Mouse (Mus musculus) granulocyte monocyte progenitor cell, adult 5-6 weeks (primary cell): Measurements from ENCODE around the gene Ccpg1. TPM values are rescaled to one million over a fixed set of nuclear protein-coding genes. Genes with fewer than 3 reads are reported as not detected.

Experiments
- ATAC-seq: replicated peaks from 2 replicates; pipeline ENCODE4 v1.8.0; 2016; ENCODE audit warnings: mild to moderate bottlenecking, moderate TSS enrichment, inconsistent platforms; ENCODE audit not compliant: poor library complexity, severe bottlenecking
- total RNA-seq, 2 experiments: library from RNA; stranded (forward) in 1 of 2; stranded (reverse) in 1 of 2; fragments of 200-712, 200-1000 nt in 1 of 2; fragments of >200 nt in 1 of 2; fragmentation: Nextera tagmentation in 1 of 2; gene quantifications; 2 replicates each; pipeline ENCODE4 v1.2.3; 2014 to 2017

The Ccpg1 gene
- 27.1 and 35.0 TPM in 2 replicates for total RNA-seq (2014; fragmentation: Nextera tagmentation)
- 39.2 and 42.6 TPM in 2 replicates for total RNA-seq (2017)

DNA sequence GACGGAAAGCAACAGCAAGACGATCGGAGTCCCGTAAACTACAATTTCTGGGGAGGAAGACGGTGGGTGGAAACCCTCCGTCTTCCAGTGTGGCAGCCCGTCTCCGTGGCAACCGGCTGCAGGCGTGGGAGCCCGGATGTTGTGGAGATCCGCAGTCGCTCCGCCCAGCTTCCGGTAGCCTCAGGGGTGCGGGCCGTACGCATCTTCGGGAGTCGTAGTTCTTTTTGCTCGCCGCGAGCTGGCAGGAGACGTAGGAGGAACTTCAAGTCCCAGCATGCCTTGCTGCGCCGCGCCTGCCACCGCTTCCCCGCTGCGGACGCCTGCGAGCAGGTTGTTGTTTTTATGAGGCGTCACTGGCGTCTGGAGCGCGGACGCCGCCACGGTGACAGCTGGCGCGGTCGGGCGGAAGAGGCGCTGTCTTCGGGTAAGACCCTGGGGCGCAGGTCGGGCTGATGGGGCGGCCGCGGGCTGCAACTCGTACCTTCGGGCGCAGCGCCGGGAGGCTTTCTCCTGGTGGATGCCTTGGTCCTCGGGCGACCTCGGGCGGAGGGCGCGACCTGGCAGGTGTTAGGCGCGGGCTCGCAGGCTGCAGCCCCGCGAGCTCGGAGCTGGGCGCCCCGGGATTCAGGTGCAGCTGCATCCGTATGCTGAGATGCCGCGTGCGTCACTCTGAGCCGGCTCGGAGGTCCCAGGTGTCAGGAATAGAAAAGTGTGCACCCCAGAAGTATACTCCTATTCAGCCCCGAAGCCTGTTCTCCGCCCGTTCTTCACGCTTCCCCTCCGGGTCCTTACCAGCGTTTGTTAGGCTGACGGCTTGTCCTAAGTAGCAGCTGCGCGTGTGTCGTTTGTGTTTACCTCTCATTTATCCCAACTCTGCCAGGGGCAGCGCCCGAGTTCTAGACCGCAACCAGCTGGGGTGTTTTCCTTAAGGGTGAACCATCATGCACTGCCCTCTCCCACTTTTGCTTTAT lies at the start of gene Ccpg1, which contains the start of gene Ccpg1os:
Ccpg1 (plus strand) TSS at position 180 of the 971 bp plus-strand sequence.
Ccpg1os (minus strand) TSS at position 133 of the 971 bp plus-strand sequence.
- peak; percentile 97 for ATAC-seq

- ATAC-seq, result no peak
These were observed 48.9 kb upstream of the Ccpg1 start for GRCm38 (mm10) chr9:72936301-72936700.

DNA sequence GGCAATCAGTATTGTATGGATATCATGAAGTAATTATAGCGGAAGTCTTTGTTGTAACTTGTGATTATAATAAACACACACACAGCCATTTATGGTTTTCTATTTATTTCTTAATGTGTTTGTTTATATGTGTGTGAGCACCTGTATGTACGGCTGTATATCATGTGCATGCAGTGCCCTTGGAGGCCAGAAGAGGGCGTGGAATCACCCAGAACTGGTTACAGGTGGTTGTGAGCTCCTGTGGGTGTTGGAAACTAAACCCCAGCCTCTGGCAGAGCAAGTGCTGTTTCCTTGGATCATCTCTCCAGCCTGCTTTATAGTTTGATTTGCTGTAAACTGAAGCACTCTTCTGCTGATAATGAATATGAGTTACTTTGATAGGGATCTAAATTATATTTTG lies 41.8 kb upstream of the Ccpg1 start:
- no peak for ATAC-seq

DNA sequence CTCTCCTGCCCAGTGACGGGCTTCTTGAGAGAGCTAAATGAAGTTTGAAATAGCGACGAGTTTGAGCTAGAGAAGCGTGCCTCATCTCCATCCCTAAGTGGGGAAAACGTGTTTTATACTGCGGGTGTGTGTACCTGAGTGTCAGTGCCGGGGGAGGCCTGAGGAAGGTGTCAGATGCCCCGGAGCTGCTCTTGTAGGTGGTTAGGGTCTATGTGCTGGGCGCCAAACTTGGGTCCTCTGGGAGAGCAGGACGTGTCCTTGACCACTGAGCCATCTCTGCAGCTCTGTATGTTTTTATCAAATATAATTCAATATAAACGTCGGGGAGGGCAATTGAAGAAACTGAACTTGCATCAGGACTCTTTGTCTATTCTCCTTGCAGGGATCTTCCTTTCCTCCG lies 40.9 kb upstream of the Ccpg1 start:
- no peak for ATAC-seq

- ATAC-seq, result no peak
These were observed 38.2 kb upstream of the Ccpg1 start for GRCm38 (mm10) chr9:72947010-72947409.

- ATAC-seq, result no peak
These were observed 35.7 kb upstream of the Ccpg1 start for GRCm38 (mm10) chr9:72949572-72949971.

DNA sequence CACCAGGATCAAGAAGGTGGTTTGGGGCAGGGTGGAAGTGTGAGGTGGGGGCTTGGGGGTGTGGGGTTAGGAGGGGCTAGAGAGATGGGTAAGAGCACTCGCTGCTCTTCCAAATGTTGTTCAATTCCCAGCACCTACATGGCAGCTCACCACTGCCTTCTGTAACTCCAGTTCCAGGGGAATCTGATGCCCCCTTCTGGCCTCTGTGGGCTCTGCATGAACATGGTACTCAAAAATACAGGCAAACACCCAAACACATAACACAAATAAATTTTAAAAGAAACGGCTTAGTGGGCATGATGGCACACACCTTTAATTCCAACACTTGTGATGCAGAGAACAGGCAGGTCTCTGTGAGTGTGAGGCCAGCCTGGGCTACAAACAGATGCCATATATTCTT lies 30.5 kb upstream of the Ccpg1 start:
- ATAC-seq, result no peak

DNA sequence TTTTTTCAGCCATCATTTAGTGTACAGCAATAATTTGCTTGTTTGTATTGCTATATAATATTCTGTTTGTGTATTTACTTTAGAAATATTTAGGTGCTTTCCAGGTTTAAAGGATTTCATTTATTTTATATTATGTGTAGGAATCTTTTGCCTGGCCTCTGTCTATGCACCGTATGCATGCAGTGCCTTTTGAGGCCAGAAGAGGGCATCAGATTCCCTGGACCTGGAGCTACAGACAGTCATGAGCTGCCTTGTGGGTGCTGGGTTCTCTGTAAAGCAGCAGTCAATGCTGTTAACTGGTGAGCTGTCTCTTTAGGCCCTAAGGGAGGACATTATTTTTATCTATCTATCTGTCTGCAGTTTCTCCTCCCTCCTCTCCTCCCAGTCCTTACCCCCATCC lies 29.7 kb upstream of the Ccpg1 start:
- peak; percentile 38 for ATAC-seq

DNA sequence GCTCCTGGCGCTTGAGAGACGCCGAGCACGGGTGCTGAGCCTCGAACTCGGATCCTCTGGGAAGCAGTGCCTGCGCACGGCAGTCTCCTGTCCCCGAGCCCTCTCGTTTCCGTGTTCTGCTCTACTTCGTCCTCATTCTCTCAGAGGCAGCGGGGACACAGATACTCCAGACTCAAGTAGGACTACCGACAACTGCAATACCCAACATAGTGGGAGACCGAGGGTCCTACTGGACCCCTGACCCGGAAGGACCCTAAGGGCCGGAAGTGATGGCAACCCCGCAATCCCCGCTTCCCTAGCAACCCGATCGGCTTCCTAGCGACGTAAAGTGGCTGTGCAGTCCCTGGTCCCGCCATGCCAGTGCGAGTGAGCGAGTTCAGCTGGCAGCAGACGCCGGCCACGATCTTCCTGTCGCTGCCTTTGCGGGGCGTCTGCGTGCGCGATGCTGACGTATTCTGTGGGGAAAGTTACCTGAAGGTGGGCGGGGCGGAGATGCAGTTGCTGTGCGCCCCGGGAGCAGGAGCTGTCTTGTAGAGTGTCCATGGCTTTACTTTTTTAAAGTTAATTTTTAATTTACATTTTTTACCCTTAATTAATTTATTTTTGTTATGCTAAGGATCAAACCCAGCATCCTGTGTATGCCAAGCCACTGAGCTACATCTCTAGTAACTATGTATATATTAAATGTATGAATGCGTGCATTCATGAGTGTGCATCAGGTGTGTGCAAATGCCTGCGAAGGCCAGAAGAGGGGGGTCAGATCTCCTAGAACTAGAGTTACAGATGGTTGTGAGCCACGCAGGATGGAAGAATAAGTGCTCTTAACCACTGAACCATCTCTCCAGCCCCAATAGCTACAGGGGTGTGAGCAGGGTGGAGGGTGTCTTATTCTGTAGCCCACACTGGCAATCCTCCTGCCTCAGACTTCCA lies 26.4 kb upstream of the Ccpg1 start, which contains the start of the genes Dyx1c1 and Gm44503:
Dyx1c1 (plus strand) TSS at position 265 of the 930 bp plus-strand sequence.
Gm44503 (plus strand) TSS at position 332 of the 930 bp plus-strand sequence.
- ATAC-seq, result peak; percentile 94

DNA sequence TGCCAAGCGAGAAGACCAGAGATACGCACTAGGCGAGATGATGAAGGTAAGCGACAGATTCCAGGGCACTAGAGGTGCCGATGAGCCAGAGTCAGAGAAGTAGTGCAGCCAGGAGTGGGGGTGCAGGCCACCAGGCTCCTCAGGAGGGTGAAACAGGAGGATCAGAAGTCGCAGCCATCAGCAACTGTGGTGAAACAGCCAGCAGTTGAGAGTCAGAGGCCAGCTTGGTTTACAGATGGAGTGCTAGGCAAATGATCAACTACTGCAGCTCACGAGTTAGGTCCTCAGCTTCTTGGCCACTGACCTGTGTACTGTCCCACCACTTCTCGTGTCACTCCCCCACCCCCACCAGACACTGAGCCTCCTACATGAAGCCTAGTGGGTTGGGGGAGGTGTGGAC lies 23.9 kb upstream of the Ccpg1 start:
- ATAC-seq, result no peak

DNA sequence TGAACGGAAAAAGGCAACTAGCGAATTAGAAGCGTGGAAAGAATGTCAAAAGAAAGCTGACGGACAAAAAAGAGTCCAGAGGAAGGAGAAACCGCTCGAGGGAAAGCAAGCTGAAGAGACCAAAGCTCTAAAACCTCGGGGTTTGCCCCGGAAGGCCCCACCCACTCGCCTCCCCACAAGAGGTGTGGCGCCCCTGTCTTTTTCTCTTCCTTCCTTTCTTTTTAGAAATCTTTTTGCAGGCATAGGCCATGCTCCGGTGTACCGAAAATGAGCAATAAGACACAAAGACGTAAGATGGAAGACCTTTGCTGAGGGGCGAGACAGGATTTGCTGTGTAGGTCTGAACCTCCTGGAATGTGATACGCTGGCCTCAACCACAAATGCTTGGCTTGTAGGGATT lies 23.3 kb upstream of the Ccpg1 start:
- ATAC-seq, result no peak

DNA sequence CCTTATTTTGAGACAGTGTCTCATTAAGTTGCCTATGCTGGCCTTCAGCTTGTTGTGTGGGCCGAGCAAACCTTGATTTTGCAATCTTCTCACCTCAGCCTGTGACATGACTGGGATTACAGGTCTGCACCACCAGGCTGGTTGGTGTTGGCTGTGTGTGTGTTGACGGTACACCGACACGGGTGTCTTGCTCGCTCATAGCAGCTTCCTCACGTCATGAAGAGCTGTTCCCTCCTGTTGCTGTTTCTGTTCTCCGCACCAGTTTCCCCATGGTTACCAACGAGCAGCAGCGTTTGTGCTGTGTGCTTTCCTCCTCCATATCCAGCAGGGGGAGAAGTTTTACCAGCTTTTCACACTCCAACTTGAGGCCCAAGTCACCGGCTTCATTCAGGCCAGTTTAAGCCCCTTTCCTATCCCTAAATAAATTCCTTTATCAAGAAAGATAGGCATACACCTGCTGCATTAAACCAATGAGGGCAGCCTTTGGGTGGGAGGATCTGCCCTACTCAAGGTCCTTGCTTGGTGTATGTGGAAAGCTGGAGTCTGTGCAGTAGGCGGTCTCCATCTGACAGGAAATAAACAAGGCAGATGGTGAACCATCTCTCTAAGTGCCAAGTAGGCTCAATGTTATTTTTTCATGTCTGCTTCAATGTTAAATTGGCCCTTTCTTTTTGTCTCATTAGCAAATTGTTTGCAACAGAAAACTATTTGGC lies 16.7 kb upstream of the Ccpg1 start:
- peak; percentile 77 for ATAC-seq

- ATAC-seq, result peak; percentile 24
These were observed 15.4 kb upstream of the Ccpg1 start for GRCm38 (mm10) chr9:72969874-72970273.

GRCm38 (mm10) chr9:72972435-72972834 lies 12.8 kb upstream of the Ccpg1 start:
- no peak for ATAC-seq

- no peak for ATAC-seq
These were observed 12.2 kb upstream of the Ccpg1 start for GRCm38 (mm10) chr9:72972984-72973383.

- peak; percentile 85 for ATAC-seq
These were observed 10.5 kb upstream of the Ccpg1 start for GRCm38 (mm10) chr9:72974734-72975133.

GRCm38 (mm10) chr9:72975242-72975641 lies 10.0 kb upstream of the Ccpg1 start:
- no peak for ATAC-seq

- no peak for ATAC-seq
These were observed 2.2 kb upstream of the Ccpg1 start for GRCm38 (mm10) chr9:72983066-72983465.

DNA sequence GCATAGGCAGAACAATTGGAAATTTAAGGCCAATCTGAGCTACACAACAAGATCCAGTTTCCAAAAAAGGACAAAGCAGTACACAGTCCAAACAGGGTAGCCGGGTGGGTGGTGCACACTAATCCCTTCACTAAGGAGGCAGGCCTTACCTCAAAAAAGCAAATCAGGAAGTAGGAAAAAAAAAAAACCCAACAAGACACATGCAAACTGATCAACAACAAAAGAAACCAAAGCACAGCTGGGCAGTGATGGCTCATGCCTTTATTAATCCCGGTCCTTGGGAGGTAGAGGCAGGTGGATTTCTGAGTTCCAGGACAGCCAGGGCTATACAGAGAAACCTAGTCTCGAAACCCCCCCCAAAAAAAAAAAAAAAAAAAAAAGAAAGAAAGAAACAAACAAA lies 2.5 kb downstream of the Ccpg1 start:
- ATAC-seq, result no peak

DNA sequence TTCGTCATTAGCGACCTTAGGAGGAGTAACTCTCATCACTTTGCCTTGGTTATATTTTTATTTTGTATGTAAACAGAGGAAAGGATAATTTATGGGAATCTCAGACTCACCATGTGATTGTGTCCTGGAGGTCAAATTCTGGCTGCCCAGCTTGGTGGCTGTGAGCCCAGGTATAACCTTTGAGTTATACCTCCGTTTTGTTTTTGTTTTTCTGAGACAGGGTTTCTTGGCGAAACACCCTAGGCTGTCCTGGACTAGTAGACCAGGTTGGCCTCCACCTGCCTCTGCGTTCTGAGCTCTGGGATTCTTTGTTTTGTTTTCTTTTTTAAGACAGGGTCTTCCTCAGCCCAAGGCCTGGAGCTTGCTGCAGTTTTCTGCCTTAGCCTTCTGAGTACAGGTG lies 3.5 kb downstream of the Ccpg1 start:
- ATAC-seq, result no peak
